Mouse (Mus musculus): ENCODE measurements at regions not wholly inside any gene's neighbourhood (a gene's known extent, or its start where the extent isn't known, plus 50 kb on each side); places are given as distances from the start of the nearest gene placed in this dataset.

- WGBS: 83% methylated on average over 6 of the region's 6 CpGs
- no peaks in the 10 kb centered on the region for H3K4me1 ChIP-seq (ENCODE audit: control insufficient read depth, insufficient read depth, low read length)
Observed at GRCm38 (mm10) chr1:92309381-92309780, 113.9 kb upstream of the Hdac4 start.

GRCm38 (mm10) chr1:92308537-92308936, 113.0 kb upstream of the Hdac4 start:
- Histone ChIP-seq H3K9ac (ENCODE audit: low read depth, low read length) (no peak overlapping the region), H3K4me3 (ENCODE audit: insufficient read depth, low read depth, low read length) (no peak overlapping the region), H3K4me1 (ENCODE audit: control insufficient read depth, insufficient read depth, low read length) (no peaks in the 10 kb centered on the region), H3K79me2 (ENCODE audit: control insufficient read depth, insufficient read depth, low read length) (no peaks in the 10 kb centered on the region), H3K36me3 (ENCODE audit: control insufficient read depth, insufficient read depth, low read length) (no peaks in the 10 kb centered on the region), H3K27ac (replicated peaks; ENCODE audit: insufficient read depth, low read depth, low read length) (no peak overlapping the region), H3K27me3 (ENCODE audit: control insufficient read depth, insufficient read depth, low read length) (0 out of 2 replicates have a peak, but pooled peaks cover 2% of the 10 kb centered on the region)
- no peak for TF ChIP-seq POLR2A (IDR thresholded peaks at IDR 0.05; ENCODE audit: extremely low read depth, insufficient read depth, low read length)
- TF ChIP-seq CTCF (IDR thresholded peaks at IDR 0.05; ENCODE audit: low read depth, low read length): no peak
- WGBS: 83% methylated on average over 3 of the region's 3 CpGs
- no peak for DNase-seq (ENCODE audit: extremely low read depth, low read depth, low spot score)

More at GRCm38 (mm10) chr1:92309381-92309780, 113.9 kb upstream of the Hdac4 start:
- Histone ChIP-seq H3K79me2 (ENCODE audit: control insufficient read depth, insufficient read depth, low read length) (no peaks in the 10 kb centered on the region), H3K36me3 (ENCODE audit: control insufficient read depth, insufficient read depth, low read length) (no peaks in the 10 kb centered on the region), H3K9ac (ENCODE audit: low read depth, low read length) (no peak overlapping the region), H3K27ac (replicated peaks; ENCODE audit: insufficient read depth, low read depth, low read length) (no peak overlapping the region), H3K4me3 (ENCODE audit: insufficient read depth, low read depth, low read length) (no peak overlapping the region), H3K27me3 (ENCODE audit: control insufficient read depth, insufficient read depth, low read length) (0 out of 2 replicates have a peak, but pooled peaks cover 2% of the 10 kb centered on the region)
- DNase-seq (ENCODE audit: extremely low read depth, low read depth, low spot score): no peak
- TF ChIP-seq POLR2A (IDR thresholded peaks at IDR 0.05; ENCODE audit: extremely low read depth, insufficient read depth, low read length) (no peak), CTCF (IDR thresholded peaks at IDR 0.05; ENCODE audit: low read depth, low read length) (no peak)

DNA sequence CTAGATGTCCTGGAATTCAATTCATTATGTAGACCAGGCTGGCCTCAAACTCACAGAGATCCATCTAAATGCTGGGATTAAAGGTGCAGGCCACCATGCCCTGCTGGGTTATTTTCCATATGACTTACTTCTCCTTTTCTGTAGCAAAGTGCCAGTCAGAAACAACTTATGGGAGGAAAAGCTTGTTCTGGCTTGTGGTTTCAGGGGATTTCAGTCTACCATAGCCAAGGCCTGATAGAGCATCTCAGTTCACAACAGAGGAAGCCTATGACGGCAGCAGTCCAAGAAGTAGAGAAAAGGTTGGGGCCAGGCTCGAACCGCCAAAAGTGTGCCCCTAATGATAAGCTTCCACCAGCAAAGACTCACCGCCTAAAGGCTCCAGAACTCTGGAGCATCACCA, 110.5 kb upstream of the Hdac4 start:
- Histone ChIP-seq H3K27me3 (ENCODE audit: control insufficient read depth, insufficient read depth, low read length) (0 out of 2 replicates have a peak, but pooled peaks cover 2% of the 10 kb centered on the region), H3K79me2 (ENCODE audit: control insufficient read depth, insufficient read depth, low read length) (no peaks in the 10 kb centered on the region), H3K4me1 (ENCODE audit: control insufficient read depth, insufficient read depth, low read length) (no peaks in the 10 kb centered on the region), H3K9ac (ENCODE audit: low read depth, low read length) (no peak overlapping the region), H3K27ac (replicated peaks; ENCODE audit: insufficient read depth, low read depth, low read length) (no peak overlapping the region), H3K4me3 (ENCODE audit: insufficient read depth, low read depth, low read length) (no peak overlapping the region), H3K36me3 (ENCODE audit: control insufficient read depth, insufficient read depth, low read length) (no peaks in the 10 kb centered on the region)
- WGBS: 91% methylated on average over 4 of the region's 4 CpGs
- no peak for DNase-seq (ENCODE audit: extremely low read depth, low read depth, low spot score)
- TF ChIP-seq CTCF (IDR thresholded peaks at IDR 0.05; ENCODE audit: low read depth, low read length): no peak
- no peak for TF ChIP-seq POLR2A (IDR thresholded peaks at IDR 0.05; ENCODE audit: extremely low read depth, insufficient read depth, low read length)

DNA sequence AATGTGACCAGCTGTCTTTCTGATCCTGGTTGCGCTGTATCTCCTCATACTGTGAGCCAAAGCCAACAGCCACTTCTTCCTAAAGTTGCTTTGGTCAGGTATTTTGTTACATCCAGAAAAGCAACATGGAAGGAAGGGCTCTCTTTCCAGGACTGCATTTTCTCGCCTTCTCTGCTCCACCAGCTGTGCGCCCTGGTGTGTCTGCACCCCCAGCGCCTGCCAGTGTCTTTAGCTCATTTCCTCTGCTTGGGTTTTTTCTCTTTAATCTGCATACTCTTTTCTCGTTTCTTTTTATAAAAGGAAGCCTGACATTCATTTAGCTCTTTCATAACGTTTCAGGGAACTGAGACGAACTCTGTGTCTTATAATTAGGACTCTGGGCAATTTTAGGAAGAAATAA, 103.5 kb upstream of the Hdac4 start:
- H3K4me3 ChIP-seq (ENCODE audit: insufficient read depth, low read depth, low read length): no peak overlapping the region
- no peak overlapping the region for H3K27ac ChIP-seq (replicated peaks; ENCODE audit: insufficient read depth, low read depth, low read length)
- WGBS: 66% methylated on average over 7 of the region's 7 CpGs
- no peaks in the 10 kb centered on the region for H3K27me3 ChIP-seq (ENCODE audit: control insufficient read depth, insufficient read depth, low read length)
- H3K79me2 ChIP-seq (ENCODE audit: control insufficient read depth, insufficient read depth, low read length): no peaks in the 10 kb centered on the region
- no peaks in the 10 kb centered on the region for H3K36me3 ChIP-seq (ENCODE audit: control insufficient read depth, insufficient read depth, low read length)
- no peak overlapping the region for H3K9ac ChIP-seq (ENCODE audit: low read depth, low read length)
- no peak for DNase-seq (ENCODE audit: extremely low read depth, low read depth, low spot score)
- TF ChIP-seq POLR2A (IDR thresholded peaks at IDR 0.05; ENCODE audit: extremely low read depth, insufficient read depth, low read length): no peak
- TF ChIP-seq CTCF (IDR thresholded peaks at IDR 0.05; ENCODE audit: low read depth, low read length): no peak
- H3K4me1 ChIP-seq (ENCODE audit: control insufficient read depth, insufficient read depth, low read length): no peaks in the 10 kb centered on the region

- WGBS: 85% methylated on average over 7 of the region's 7 CpGs
- Histone ChIP-seq H3K9ac (ENCODE audit: low read depth, low read length) (no peak overlapping the region), H3K27ac (replicated peaks; ENCODE audit: insufficient read depth, low read depth, low read length) (no peak overlapping the region), H3K79me2 (ENCODE audit: control insufficient read depth, insufficient read depth, low read length) (no peaks in the 10 kb centered on the region), H3K36me3 (ENCODE audit: control insufficient read depth, insufficient read depth, low read length) (no peaks in the 10 kb centered on the region), H3K4me1 (ENCODE audit: control insufficient read depth, insufficient read depth, low read length) (no peaks in the 10 kb centered on the region), H3K4me3 (ENCODE audit: insufficient read depth, low read depth, low read length) (no peak overlapping the region), H3K27me3 (ENCODE audit: control insufficient read depth, insufficient read depth, low read length) (no peaks in the 10 kb centered on the region)
- TF ChIP-seq CTCF (IDR thresholded peaks at IDR 0.05; ENCODE audit: low read depth, low read length) (no peak), POLR2A (IDR thresholded peaks at IDR 0.05; ENCODE audit: extremely low read depth, insufficient read depth, low read length) (no peak)
- no peak for DNase-seq (ENCODE audit: extremely low read depth, low read depth, low spot score)
Observed at GRCm38 (mm10) chr1:92292681-92293380, 97.3 kb upstream of the Hdac4 start.

DNA sequence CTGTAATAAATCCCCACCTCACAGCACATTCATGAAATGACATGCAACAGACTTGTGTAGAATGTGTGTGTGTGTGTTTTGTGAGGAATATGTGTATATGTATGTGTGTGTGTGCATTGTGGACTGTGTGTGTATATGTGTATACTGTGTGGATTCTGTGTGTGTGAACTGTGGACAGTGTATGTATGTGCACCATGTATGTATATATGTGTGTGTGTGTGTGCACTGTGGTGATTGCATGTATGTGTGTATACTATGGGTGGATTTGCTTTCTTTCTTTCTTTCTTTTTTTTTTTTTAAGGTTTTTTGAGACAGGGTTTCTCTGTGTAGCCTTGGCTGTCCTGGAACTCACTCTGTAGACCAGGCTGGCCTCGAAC, 91.5 kb upstream of the Hdac4 start:
- 100% methylated on average over 1 of the region's 1 CpGs for WGBS
- TF ChIP-seq CTCF (IDR thresholded peaks at IDR 0.05; ENCODE audit: low read depth, low read length) (no peak), POLR2A (IDR thresholded peaks at IDR 0.05; ENCODE audit: extremely low read depth, insufficient read depth, low read length) (no peak)
- Histone ChIP-seq H3K36me3 (ENCODE audit: control insufficient read depth, insufficient read depth, low read length) (no peaks in the 10 kb centered on the region), H3K4me1 (ENCODE audit: control insufficient read depth, insufficient read depth, low read length) (no peaks in the 10 kb centered on the region), H3K79me2 (ENCODE audit: control insufficient read depth, insufficient read depth, low read length) (no peaks in the 10 kb centered on the region), H3K27me3 (ENCODE audit: control insufficient read depth, insufficient read depth, low read length) (no peaks in the 10 kb centered on the region), H3K27ac (replicated peaks; ENCODE audit: insufficient read depth, low read depth, low read length) (no peak overlapping the region), H3K9ac (ENCODE audit: low read depth, low read length) (no peak overlapping the region), H3K4me3 (ENCODE audit: insufficient read depth, low read depth, low read length) (no peak overlapping the region)
- no peak for DNase-seq (ENCODE audit: extremely low read depth, low read depth, low spot score)

Data from liver, adult 2 months (tissue).